Mouse (Mus musculus): ENCODE measurements at regions not wholly inside any gene's neighbourhood (a gene's known extent, or its start where the extent isn't known, plus 50 kb on each side); places are given as distances from the start of the nearest gene placed in this dataset.

DNA sequence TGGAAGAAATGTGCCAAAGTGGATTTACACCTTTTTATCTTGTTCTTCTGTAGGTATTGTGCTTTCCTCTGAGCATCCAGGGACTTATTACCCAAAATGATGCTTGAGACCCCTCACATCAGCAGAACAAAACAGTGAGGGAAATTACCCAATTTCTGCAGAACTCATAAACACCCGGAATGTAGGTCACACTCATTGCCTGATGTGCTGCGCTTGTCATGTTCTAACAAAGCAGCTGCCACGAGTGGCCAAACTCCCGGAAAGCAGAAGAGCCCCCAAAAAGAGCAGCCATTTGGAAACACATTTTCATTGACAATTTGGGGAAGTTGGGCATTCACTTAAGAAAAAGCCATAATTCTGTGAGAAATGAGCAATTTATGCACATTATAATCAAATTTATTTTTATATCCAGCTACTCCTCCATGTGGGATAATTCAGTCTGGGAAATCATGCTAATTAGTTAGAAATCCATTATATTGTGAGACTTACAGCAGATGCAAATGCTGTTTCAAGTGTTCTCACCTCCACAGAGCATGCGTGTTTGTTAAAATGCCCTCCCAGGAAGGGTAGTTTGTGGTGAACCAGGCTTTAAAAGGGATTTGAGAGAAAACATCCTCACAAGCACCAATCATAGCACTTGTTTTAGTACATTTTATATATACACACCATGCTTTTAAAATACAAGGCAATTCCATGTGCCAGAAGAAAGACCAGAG, 931.9 kb upstream of the Klhl29 start:
- DNase-seq (ENCODE audit: low read depth, low spot score) = peak; percentile 4

DNA sequence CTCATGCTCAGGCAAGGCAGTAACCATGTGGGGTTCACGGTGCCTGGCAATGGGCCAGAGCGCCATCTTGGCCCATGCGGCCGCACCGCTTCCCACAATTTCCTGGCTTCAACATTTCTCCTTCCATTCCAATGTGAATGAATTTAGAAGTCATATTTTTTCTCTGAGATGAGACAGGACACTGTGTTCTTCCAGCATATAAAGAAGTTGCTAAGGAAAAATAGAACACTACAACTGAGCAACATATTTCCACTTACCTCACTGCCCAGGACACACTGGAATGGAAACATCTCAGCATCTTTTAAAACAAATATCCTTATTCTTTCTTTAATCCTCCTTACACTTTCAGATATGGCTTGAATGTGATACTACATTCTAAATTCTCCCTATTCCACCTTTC, 912.1 kb upstream of the Klhl29 start:
- no peak for DNase-seq (ENCODE audit: low read depth, low spot score)

DNA sequence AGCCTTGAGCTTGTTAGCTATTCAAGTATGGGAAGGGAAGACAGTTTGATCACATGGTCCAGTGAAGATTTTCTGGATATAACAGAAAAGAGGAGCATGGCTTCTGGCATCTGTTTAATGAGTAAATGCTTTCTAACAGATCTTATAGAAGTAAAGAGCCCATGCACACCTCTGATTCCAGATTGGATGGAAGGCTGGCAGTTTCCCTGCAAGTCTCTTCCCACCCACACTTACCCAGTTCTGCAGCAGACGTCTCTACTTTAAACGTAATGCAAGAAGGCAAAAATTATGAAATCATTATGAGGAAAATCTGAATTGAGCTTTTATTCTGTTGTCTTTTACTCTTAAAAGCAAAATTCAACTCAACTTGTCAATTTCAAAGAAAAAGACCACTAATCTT, 888.5 kb upstream of the Klhl29 start:
- DNase-seq (ENCODE audit: low read depth, low spot score) = no peak
